Mouse (Mus musculus) midbrain, embryonic 15.5 days (tissue): Measurements from ENCODE around the gene Lrba. TPM values are rescaled to one million over a fixed set of nuclear protein-coding genes. Genes with fewer than 3 reads are reported as not detected.

Experiments
- ATAC-seq: fragments of 200-750 bp; cut with Nextera tagmentation; replicated peaks from 2 replicates; pipeline ENCODE4 v1.8.0; 2017; ENCODE audit warnings: moderate TSS enrichment
- H3K27ac ChIP-seq: fragments of 300-500 bp; sonication (generic); 2 replicates; pipeline ENCODE4 v1.5.1; 2015; ENCODE audit warnings: mild to moderate bottlenecking, inconsistent platforms
- H3K27me3 ChIP-seq: fragments of 300-500 bp; sonication (generic); replicated peaks from 2 replicates; pipeline ENCODE4 v1.6.1; 2015; ENCODE audit warnings: inconsistent platforms
- H3K36me3 ChIP-seq: fragments of 300-500 bp; sonication (generic); replicated peaks from 2 replicates; pipeline ENCODE4 v1.6.1; 2015; ENCODE audit warnings: inconsistent platforms
- H3K4me1 ChIP-seq: fragments of 300-500 bp; sonication (generic); 2 replicates; pipeline ENCODE4 v1.6.1; 2015; ENCODE audit warnings: inconsistent platforms
- H3K4me2 ChIP-seq: fragments of 300-500 bp; sonication (generic); 2 replicates; pipeline ENCODE4 v1.6.1; 2015; ENCODE audit warnings: inconsistent platforms, mild to moderate bottlenecking, moderate library complexity
- H3K4me3 ChIP-seq: fragments of 300-500 bp; sonication (generic); 2 replicates; pipeline ENCODE4 v1.5.1; 2015; ENCODE audit warnings: mild to moderate bottlenecking, inconsistent platforms
- H3K9ac ChIP-seq: fragments of 300-500 bp; sonication (generic); 2 replicates; pipeline ENCODE4 v1.6.1; 2015; ENCODE audit warnings: mild to moderate bottlenecking, inconsistent platforms
- H3K9me3 ChIP-seq: fragments of 300-500 bp; sonication (generic); 2 replicates; pipeline ENCODE4 v1.6.1; 2016; ENCODE audit warnings: inconsistent platforms
- WGBS: fragments of 180-500 bp; shearing (Covaris S2); methylation state at CpG from one replicate; pipeline ENCODE4 v1.1.7; 2015; ENCODE audit warnings: mixed read lengths; 5-methylcytosine and 5-hydroxymethylcytosine counted together
- polyA plus RNA-seq: library from polyadenylated mRNA; unstranded; fragments of >200 nt; fragmentation: Nextera tagmentation; extraction: Ambion mirVana; gene quantifications from 2 replicates; pipeline ENCODE4 v1.2.1, GENCODE M21; 2015

The Lrba gene
- polyA plus RNA-seq, 1 experiment from 2014 or later = 5.1 TPM

DNA sequence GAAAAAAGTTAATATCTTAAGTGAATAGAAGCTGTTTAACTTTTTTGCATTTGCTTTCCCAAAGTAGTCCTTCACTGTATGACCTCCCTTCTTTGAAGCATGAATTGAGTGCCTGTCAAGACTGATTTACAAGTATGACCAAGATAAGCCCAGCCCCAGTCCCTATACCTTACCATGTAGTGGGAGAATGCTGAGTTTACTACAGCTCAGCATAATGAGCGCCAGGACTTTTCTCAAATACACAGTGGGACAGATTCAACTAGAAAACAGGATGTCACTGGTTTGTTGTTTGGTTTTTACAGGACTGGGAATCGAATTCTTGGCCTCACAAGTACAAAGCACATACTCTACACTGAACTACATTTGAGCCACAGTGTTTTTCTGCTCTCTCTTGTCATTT lies 490.0 kb downstream of the Lrba start:
- ATAC-seq = no peak
- H3K27ac ChIP-seq = no peak overlapping the region
- WGBS = 58% methylated on average over 2 of the region's 2 CpGs

GRCm38 (mm10) chr3:86723415-86724298 lies 499.2 kb downstream of the Lrba start:
- H3K4me3 ChIP-seq = no peak overlapping the region
- 24% methylated on average over 9 of the region's 9 CpGs for WGBS
- H3K27ac ChIP-seq = no peak overlapping the region
- H3K9ac ChIP-seq = no peak overlapping the region
- ATAC-seq = no peak
- H3K4me2 ChIP-seq = no peak overlapping the region
- H3K9me3 ChIP-seq = no peaks in the 10 kb centered on the region
- no peaks in the 10 kb centered on the region for H3K36me3 ChIP-seq
- H3K4me1 ChIP-seq = peaks cover 6% of the 10 kb centered on the region
- H3K27me3 ChIP-seq = no peaks in the 10 kb centered on the region

More for the DNA sequence above, 490.0 kb downstream of the Lrba start:
- no peaks in the 10 kb centered on the region for H3K4me1 ChIP-seq
- H3K27me3 ChIP-seq = no peaks in the 10 kb centered on the region
- no peaks in the 10 kb centered on the region for H3K36me3 ChIP-seq
- no peak overlapping the region for H3K4me2 ChIP-seq
- H3K9me3 ChIP-seq = no peaks in the 10 kb centered on the region
- no peak overlapping the region for H3K9ac ChIP-seq
- H3K4me3 ChIP-seq = no peak overlapping the region

- no peak overlapping the region for H3K4me3 ChIP-seq
These were observed 500.6 kb downstream of the Lrba start for GRCm38 (mm10) chr3:86725113-86725512.

GRCm38 (mm10) chr3:86738831-86739230 lies 514.4 kb downstream of the Lrba start:
- 75% methylated on average over 3 of the region's 3 CpGs for WGBS
- Histone ChIP-seq H3K27ac (no peak overlapping the region), H3K9me3 (no peaks in the 10 kb centered on the region), H3K4me3 (no peak overlapping the region), H3K9ac (no peak overlapping the region), H3K27me3 (no peaks in the 10 kb centered on the region), H3K4me1 (peaks cover 8% of the 10 kb centered on the region), H3K36me3 (no peaks in the 10 kb centered on the region), H3K4me2 (no peak overlapping the region)
- ATAC-seq = no peak

More at GRCm38 (mm10) chr3:86725113-86725512, 500.6 kb downstream of the Lrba start:
- peaks cover 6% of the 10 kb centered on the region for H3K4me1 ChIP-seq
- H3K4me2 ChIP-seq = no peak overlapping the region
- no peaks in the 10 kb centered on the region for H3K36me3 ChIP-seq
- no peaks in the 10 kb centered on the region for H3K9me3 ChIP-seq
- no peak for ATAC-seq
- WGBS = 48% methylated on average over 9 of the region's 9 CpGs
- no peak overlapping the region for H3K27ac ChIP-seq
- H3K9ac ChIP-seq = no peak overlapping the region
- no peaks in the 10 kb centered on the region for H3K27me3 ChIP-seq

GRCm38 (mm10) chr3:86739745-86740144 lies 515.3 kb downstream of the Lrba start:
- H3K27ac ChIP-seq = 0 out of 2 replicates have a peak overlapping the region, but pooled peaks have one; percentile 25
- 47% methylated on average over 4 of the region's 4 CpGs for WGBS

DNA sequence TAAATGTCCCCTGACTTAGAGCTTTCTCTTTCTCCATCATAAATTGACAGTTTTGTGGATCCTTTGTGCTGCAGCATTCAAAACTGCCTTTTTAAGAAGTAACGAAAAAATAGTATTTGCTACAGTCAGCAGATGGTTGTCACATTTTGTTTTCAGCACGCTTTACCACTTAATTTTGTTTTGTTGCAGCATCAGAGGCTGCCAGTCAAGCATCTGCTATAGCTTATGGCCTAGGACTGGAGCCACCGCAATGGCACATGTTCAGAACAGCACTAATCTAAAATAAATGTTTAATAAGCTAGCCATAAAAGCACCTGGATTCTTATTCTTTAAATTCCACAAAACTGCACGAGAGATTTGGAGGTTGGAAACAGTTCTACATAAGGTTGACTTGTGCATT lies 520.9 kb downstream of the Lrba start:
- Histone ChIP-seq H3K9me3 (no peaks in the 10 kb centered on the region), H3K9ac (no peak overlapping the region), H3K4me1 (peaks cover 22% of the 10 kb centered on the region), H3K27me3 (no peaks in the 10 kb centered on the region), H3K36me3 (no peaks in the 10 kb centered on the region), H3K4me2 (peak overlapping the region; percentile 17; the same call in 1 of the 2 replicates), H3K27ac (peak overlapping the region; percentile 68), H3K4me3 (no peak overlapping the region)
- 35% methylated on average over 4 of the region's 4 CpGs for WGBS
- ATAC-seq = peak; percentile 68

More at GRCm38 (mm10) chr3:86739745-86740144, 515.3 kb downstream of the Lrba start:
- Histone ChIP-seq H3K36me3 (no peaks in the 10 kb centered on the region), H3K9me3 (no peaks in the 10 kb centered on the region), H3K4me1 (peaks cover 10% of the 10 kb centered on the region), H3K4me3 (no peak overlapping the region), H3K4me2 (no peak overlapping the region), H3K27me3 (no peaks in the 10 kb centered on the region), H3K9ac (no peak overlapping the region)
- ATAC-seq = no peak

DNA sequence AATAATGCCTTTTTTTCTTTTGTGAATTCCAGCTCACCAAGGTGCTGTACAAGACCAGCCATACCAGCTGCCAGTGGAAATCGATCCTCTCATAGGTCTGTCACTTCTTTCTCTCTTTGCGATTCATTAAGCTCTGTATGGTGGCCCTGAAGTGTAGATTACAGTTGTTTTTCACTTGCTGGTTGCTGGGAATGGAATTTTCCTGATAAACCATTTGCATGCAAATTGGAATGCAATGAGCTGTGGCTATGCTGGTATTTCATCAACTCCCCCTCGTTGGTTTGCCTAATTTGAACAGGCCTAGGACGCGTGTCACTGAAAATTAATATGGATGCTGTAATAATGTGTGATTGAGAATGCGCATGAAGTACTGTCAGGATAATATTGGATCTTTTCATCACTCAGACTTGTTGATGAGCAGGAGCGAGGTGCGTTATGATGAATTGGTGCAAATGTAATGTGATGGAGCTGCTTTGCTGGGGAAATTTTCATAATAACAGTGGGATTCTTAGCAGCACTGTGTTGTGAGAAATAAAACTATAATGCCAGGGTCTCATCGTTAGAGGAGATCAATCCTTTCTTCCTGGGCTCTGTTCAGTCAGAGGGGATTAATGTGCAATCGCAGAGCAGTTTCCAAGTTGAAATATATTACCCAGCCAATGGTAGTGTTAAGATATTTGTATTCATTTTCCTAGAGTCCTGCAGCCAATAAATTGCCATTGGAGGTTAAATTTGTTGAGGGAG lies 521.5 kb downstream of the Lrba start:
- Histone ChIP-seq H3K27me3 (no peaks in the 10 kb centered on the region), H3K4me2 (peak overlapping the region; percentile 17), H3K9ac (no peak overlapping the region), H3K36me3 (no peaks in the 10 kb centered on the region), H3K27ac (peak overlapping the region; percentile 68), H3K9me3 (no peaks in the 10 kb centered on the region), H3K4me3 (no peak overlapping the region), H3K4me1 (peaks cover 27% of the 10 kb centered on the region)
- 22% methylated on average over 10 of the region's 10 CpGs for WGBS
- peak; percentile 76 for ATAC-seq

GRCm38 (mm10) chr3:86750652-86751051 lies 526.2 kb downstream of the Lrba start:
- Histone ChIP-seq H3K4me1 (peaks cover 19% of the 10 kb centered on the region), H3K9me3 (no peaks in the 10 kb centered on the region), H3K27ac (peak overlapping the region; percentile 62; the same call in 1 of the 2 replicates), H3K9ac (no peak overlapping the region), H3K36me3 (no peaks in the 10 kb centered on the region), H3K4me3 (no peak overlapping the region), H3K4me2 (peak overlapping the region; percentile 12; the same call in 1 of the 2 replicates), H3K27me3 (no peaks in the 10 kb centered on the region)
- 19% methylated on average over 7 of the region's 7 CpGs for WGBS
- peak; percentile 61; the same call in 1 of the 2 replicates for ATAC-seq

DNA sequence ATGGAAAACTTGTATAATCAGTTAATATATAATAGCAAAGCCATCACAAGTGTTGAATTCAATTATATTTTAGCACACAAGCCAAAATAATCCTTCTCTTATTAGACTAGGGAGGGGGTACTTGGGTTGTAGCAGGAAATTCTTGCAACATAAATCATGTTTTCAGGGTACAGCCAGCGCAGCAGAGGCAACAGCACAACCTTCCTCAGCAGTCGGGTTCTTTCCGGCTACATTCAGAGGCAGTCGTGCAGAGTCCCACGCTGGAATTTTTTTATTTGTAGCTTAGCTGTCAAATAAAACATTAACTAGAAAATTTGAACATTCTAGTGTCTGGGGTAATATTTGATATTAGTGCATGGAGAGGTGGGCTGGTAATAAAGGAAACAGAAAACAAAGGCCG lies 529.7 kb downstream of the Lrba start:
- Histone ChIP-seq H3K4me3 (no peak overlapping the region), H3K4me2 (no peak overlapping the region), H3K9me3 (no peaks in the 10 kb centered on the region), H3K9ac (no peak overlapping the region), H3K36me3 (no peaks in the 10 kb centered on the region), H3K4me1 (peaks cover 8% of the 10 kb centered on the region; the same call in 1 of the 2 replicates), H3K27ac (0 out of 2 replicates have a peak overlapping the region, but pooled peaks have one; percentile 23), H3K27me3 (no peaks in the 10 kb centered on the region)
- 59% methylated on average over 6 of the region's 6 CpGs for WGBS
- no peak for ATAC-seq

- H3K27me3 ChIP-seq = no peaks in the 10 kb centered on the region
- 48% methylated on average over 14 of the region's 14 CpGs for WGBS
- no peaks in the 10 kb centered on the region for H3K36me3 ChIP-seq
- H3K9ac ChIP-seq = no peak overlapping the region
- no peak overlapping the region; the same call in 1 of the 2 replicates for H3K4me2 ChIP-seq
- peak; percentile 27; the same call in 1 of the 2 replicates for ATAC-seq
- H3K4me3 ChIP-seq = no peak overlapping the region
- peaks cover 9% of the 10 kb centered on the region; the same call in 1 of the 2 replicates for H3K4me1 ChIP-seq
- no peaks in the 10 kb centered on the region for H3K9me3 ChIP-seq
- H3K27ac ChIP-seq = peak overlapping the region; percentile 46
These were observed 530.4 kb downstream of the Lrba start for GRCm38 (mm10) chr3:86754595-86755557.

- 0 out of 2 replicates have a peak, but pooled peaks cover 2% of the 10 kb centered on the region for H3K4me1 ChIP-seq
- H3K27me3 ChIP-seq = no peaks in the 10 kb centered on the region
- no peak overlapping the region for H3K4me2 ChIP-seq
- no peak overlapping the region for H3K9ac ChIP-seq
- no peak for ATAC-seq
- no peak overlapping the region for H3K27ac ChIP-seq
- WGBS = 93% methylated on average over 1 of the region's 1 CpGs
- H3K36me3 ChIP-seq = no peaks in the 10 kb centered on the region
- H3K4me3 ChIP-seq = no peak overlapping the region
- no peaks in the 10 kb centered on the region for H3K9me3 ChIP-seq
These were observed 532.1 kb downstream of the Lrba start for GRCm38 (mm10) chr3:86756548-86756947.
